8 mouse cellular contexts compared by ENCODE assay signal in genomic region chr15:98295628-98296551, GRCm38 (mm10). TPM values are rescaled to one million over a fixed set of nuclear protein-coding genes. Genes with fewer than 3 reads are reported as not detected.
A peak's percentile ranks its signal among the peaks of the same experiment; 100 is the strongest.
DNase-seq lines count a peak whose midpoint lies in the region; ATAC-seq lines count a peak whose summit lies in the region.

Gene Zfp641, minus strand, starts transcription at chr15:98296161.

- no peaks in the 10 kb centered on the region for H3K36me3 ChIP-seq in embryonic facial prominence, embryonic 10.5 days (replicated peaks)
- H3K36me3 ChIP-seq in kidney, embryonic 15.5 days = no peaks in the 10 kb centered on the region
- no peaks in the 10 kb centered on the region for H3K36me3 ChIP-seq in liver, embryonic 13.5 days
- peaks cover 9% of the 10 kb centered on the region for H3K36me3 ChIP-seq in neural tube, embryonic 15.5 days

- DNase-seq in ovary, postnatal 36 days (ENCODE audit: low spot score) = peak; percentile 62
- DNase-seq in ovary, adult 18-20 months (ENCODE audit: low spot score) = no peak
- DNase-seq in embryonic facial prominence, embryonic 10.5 days (ENCODE audit: low spot score) = peak; percentile 39
- DNase-seq in heart, adult 9 months (ENCODE audit: low spot score in 2 of 2) = peak; percentile 5 to 9
- no peak for DNase-seq in liver, embryonic 13.5 days
- no peak for DNase-seq in B cell, adult 2 months

- peak within 1 kb of the TSS; percentile 57 for H3K9ac ChIP-seq in kidney, embryonic 15.5 days
- H3K9ac ChIP-seq in liver, embryonic 13.5 days = peak within 1 kb of the TSS; percentile 33; the same call in 1 of the 2 replicates
- H3K9ac ChIP-seq in neural tube, embryonic 15.5 days (replicated peaks) = peak within 1 kb of the TSS; percentile 74

- H3K27ac ChIP-seq in embryonic facial prominence, embryonic 10.5 days (replicated peaks) = peak within 1 kb of the TSS; percentile 75
- no peak within 1 kb of the TSS for H3K27ac ChIP-seq in kidney, embryonic 15.5 days
- H3K27ac ChIP-seq in liver, embryonic 13.5 days = no peak within 1 kb of the TSS
- peak within 1 kb of the TSS; percentile 61 for H3K27ac ChIP-seq in neural tube, embryonic 15.5 days (replicated peaks)

- peak; percentile 73 for ATAC-seq in kidney, embryonic 15.5 days (replicated peaks; ENCODE audit: low FRiP score)
- no peak for ATAC-seq in liver, embryonic 13.5 days (ENCODE audit: low read depth)
- ATAC-seq in neural tube, embryonic 15.5 days (ENCODE audit: low FRiP score) = peak; percentile 70

- whole genome bisulfite sequencing in embryonic facial prominence, embryonic 10.5 days = 1% methylated on average over 60 of the region's 60 CpGs
- WGBS in kidney, embryonic 15.5 days = 1% methylated on average over 59 of the region's 60 CpGs
- whole genome bisulfite sequencing in liver, embryonic 13.5 days (ENCODE audit: insufficient replicate concordance) = 4% methylated on average over 60 of the region's 60 CpGs
- WGBS in neural tube, embryonic 15.5 days = 2% methylated on average over 59 of the region's 60 CpGs

- peaks cover 25% of the 10 kb centered on the region for H3K27me3 ChIP-seq in embryonic facial prominence, embryonic 10.5 days (replicated peaks; ENCODE audit: low read depth, poor library complexity, severe bottlenecking)
- peaks cover 6% of the 10 kb centered on the region; the same call in 1 of the 2 replicates for H3K27me3 ChIP-seq in kidney, embryonic 15.5 days
- H3K27me3 ChIP-seq in liver, embryonic 13.5 days = peaks cover 29% of the 10 kb centered on the region
- no peaks in the 10 kb centered on the region for H3K27me3 ChIP-seq in neural tube, embryonic 15.5 days (replicated peaks)

- H3K4me1 ChIP-seq in embryonic facial prominence, embryonic 10.5 days = peaks cover 10% of the 10 kb centered on the region
- H3K4me1 ChIP-seq in kidney, embryonic 15.5 days = peaks cover 7% of the 10 kb centered on the region; the same call in 1 of the 2 replicates
- H3K4me1 ChIP-seq in liver, embryonic 13.5 days (replicated peaks) = no peaks in the 10 kb centered on the region
- peaks cover 12% of the 10 kb centered on the region for H3K4me1 ChIP-seq in neural tube, embryonic 15.5 days

- no peaks in the 10 kb centered on the region for H3K9me3 ChIP-seq in embryonic facial prominence, embryonic 10.5 days
- H3K9me3 ChIP-seq in kidney, embryonic 15.5 days (replicated peaks) = no peaks in the 10 kb centered on the region
- no peaks in the 10 kb centered on the region for H3K9me3 ChIP-seq in liver, embryonic 13.5 days (replicated peaks)
- H3K9me3 ChIP-seq in neural tube, embryonic 15.5 days (replicated peaks) = no peaks in the 10 kb centered on the region

- H3K4me3 ChIP-seq in embryonic facial prominence, embryonic 10.5 days = peak within 1 kb of the TSS; percentile 80
- H3K4me3 ChIP-seq in kidney, embryonic 15.5 days (replicated peaks) = peak within 1 kb of the TSS; percentile 61
- H3K4me3 ChIP-seq in liver, embryonic 13.5 days (replicated peaks) = peak within 1 kb of the TSS; percentile 49
- H3K4me3 ChIP-seq in neural tube, embryonic 15.5 days (replicated peaks) = peak within 1 kb of the TSS; percentile 70

- peak within 1 kb of the TSS; percentile 95 for H3K4me2 ChIP-seq in kidney, embryonic 15.5 days
- H3K4me2 ChIP-seq in liver, embryonic 13.5 days = peak within 1 kb of the TSS; percentile 63
- H3K4me2 ChIP-seq in neural tube, embryonic 15.5 days = peak within 1 kb of the TSS; percentile 75

RNA-seq across cellular contexts. Expression of gene Zfp641, which starts in this region (rescaled TPM):
- polyA plus RNA-seq in embryonic facial prominence, embryonic 10.5 days (2016; fragmentation: Nextera tagmentation; extraction: Ambion mirVana) = 0.44 and 0.52 TPM in 2 replicates
- 1.6 and 1.7 TPM in 2 replicates for polyA plus RNA-seq in kidney, embryonic 15.5 days (2015; fragmentation: Nextera tagmentation; extraction: Ambion mirVana)
- polyA plus RNA-seq in liver, embryonic 13.5 days (2015; fragmentation: Nextera tagmentation; extraction: Ambion mirVana) = 0.06 TPM in 1 of 2 replicates, not detected in the other
- polyA plus RNA-seq in neural tube, embryonic 15.5 days (2015; fragmentation: Nextera tagmentation; extraction: Ambion mirVana) = 10.3 and 11.6 TPM in 2 replicates

Comparison
In these comparisons a context has a peak if more than half of its experiments do, and no peak if none do; other contexts are left out.
1. DNase-seq: peak in ovary, postnatal 36 days (single experiment) and heart, adult 9 months (2 of 2); none in ovary, adult 18-20 months (single experiment), liver, embryonic 13.5 days (single experiment) and B cell, adult 2 months (0 of 2).
2. Peak in DNase-seq, H3K4me3 ChIP-seq and H3K27ac ChIP-seq in embryonic facial prominence, embryonic 10.5 days; RNA of the gene not detected or under 1 TPM.
3. Peak in every context shown above with its lines, with median percentiles within 50 percentile points of each other: H3K4me3 ChIP-seq, H3K4me2 ChIP-seq and H3K9ac ChIP-seq.